Mouse (Mus musculus): ENCODE results near the gene Tnrc6b. TPM values are rescaled to one million over a fixed set of nuclear protein-coding genes. Genes with fewer than 3 reads are reported as not detected.

The Tnrc6b gene
- total RNA-seq, 2 experiments from 2014 or later, result 51.5 to 68.8 TPM

- DNase-seq, result no peak
Measured at GRCm38 (mm10) chr15:80738244-80738643, 27.1 kb downstream of the Tnrc6b start.

GRCm38 (mm10) chr15:80739972-80740371 lies 28.9 kb downstream of the Tnrc6b start:
- DNase-seq, result no peak

GRCm38 (mm10) chr15:80741836-80742235 lies 30.7 kb downstream of the Tnrc6b start:
- no peak for DNase-seq

GRCm38 (mm10) chr15:80742991-80743474 lies 31.9 kb downstream of the Tnrc6b start:
- no peak for DNase-seq

- no peak for DNase-seq
Measured at GRCm38 (mm10) chr15:80743606-80744005, 32.5 kb downstream of the Tnrc6b start.

- DNase-seq, result no peak
Measured at GRCm38 (mm10) chr15:80744667-80745422, 33.7 kb downstream of the Tnrc6b start.

GRCm38 (mm10) chr15:80748979-80749378 lies 37.9 kb downstream of the Tnrc6b start:
- DNase-seq, result no peak

GRCm38 (mm10) chr15:80753351-80753750 lies 42.2 kb downstream of the Tnrc6b start:
- no peak for DNase-seq

- no peak for DNase-seq
Measured at GRCm38 (mm10) chr15:80754103-80754502, 43.0 kb downstream of the Tnrc6b start.

GRCm38 (mm10) chr15:80759451-80759850 lies 48.3 kb downstream of the Tnrc6b start:
- no peak for DNase-seq

- no peak for DNase-seq
Measured at GRCm38 (mm10) chr15:80760504-80760903, 49.4 kb downstream of the Tnrc6b start.

GRCm38 (mm10) chr15:80760935-80761334 lies 49.8 kb downstream of the Tnrc6b start:
- no peak for DNase-seq

- no peak for DNase-seq
Measured at GRCm38 (mm10) chr15:80762621-80763020, 51.5 kb downstream of the Tnrc6b start.

GRCm38 (mm10) chr15:80764666-80765065 lies 53.6 kb downstream of the Tnrc6b start:
- DNase-seq, result no peak

GRCm38 (mm10) chr15:80765381-80765780 lies 54.3 kb downstream of the Tnrc6b start:
- peak; percentile 45 for DNase-seq

- no peak for DNase-seq
Measured at GRCm38 (mm10) chr15:80768216-80768615, 57.1 kb downstream of the Tnrc6b start.

GRCm38 (mm10) chr15:80771926-80772441 lies 60.9 kb downstream of the Tnrc6b start:
- DNase-seq, result no peak

GRCm38 (mm10) chr15:80774666-80775065 lies 63.6 kb downstream of the Tnrc6b start:
- DNase-seq, result no peak

GRCm38 (mm10) chr15:80779006-80779405 lies 67.9 kb downstream of the Tnrc6b start:
- DNase-seq, result no peak

- no peak for DNase-seq
Measured at GRCm38 (mm10) chr15:80780154-80780751, 69.1 kb downstream of the Tnrc6b start.

- DNase-seq, result no peak
Measured at GRCm38 (mm10) chr15:80781218-80781806, 70.2 kb downstream of the Tnrc6b start.

GRCm38 (mm10) chr15:80784553-80784971 lies 73.4 kb downstream of the Tnrc6b start:
- DNase-seq, result peak; percentile 9

- no peak for DNase-seq
Measured at GRCm38 (mm10) chr15:80785699-80786098, 74.6 kb downstream of the Tnrc6b start.

Data from gastrocnemius, postnatal 10 days (tissue).